Mouse (Mus musculus) embryonic facial prominence, embryonic 12.5 days (tissue): ENCODE results near the gene Inca1. TPM values are rescaled to one million over a fixed set of nuclear protein-coding genes. Genes with fewer than 3 reads are reported as not detected.
A peak's percentile ranks its signal among the peaks of the same experiment; 100 is the strongest.

Experiments used
- ATAC-seq: fragments of 200-750 bp; cut with Nextera tagmentation; 2 replicates; pipeline ENCODE4 v1.8.0; 2017; ENCODE audit not compliant: insufficient number of reproducible peaks, insufficient read depth, low FRiP score, low TSS enrichment
- H3K27ac ChIP-seq: fragments of 300-500 bp; sonication (generic); 2 replicates; pipeline ENCODE4 v1.5.1; 2016; ENCODE audit warnings: mild to moderate bottlenecking
- H3K27me3 ChIP-seq: fragments of 300-500 bp; sonication (generic); 2 replicates; pipeline ENCODE4 v1.6.1; 2016; ENCODE audit warnings: mild to moderate bottlenecking, moderate library complexity
- H3K36me3 ChIP-seq: fragments of 300-500 bp; sonication (generic); 2 replicates; pipeline ENCODE4 v1.6.1; 2016; ENCODE audit warnings: mild to moderate bottlenecking
- H3K4me1 ChIP-seq: fragments of 300-500 bp; sonication (generic); 2 replicates; pipeline ENCODE4 v1.6.1; 2016
- H3K4me2 ChIP-seq: fragments of 300-500 bp; sonication (generic); replicated peaks from 2 replicates; pipeline ENCODE4 v1.6.1; 2016; ENCODE audit warnings: mild to moderate bottlenecking, moderate library complexity
- H3K4me3 ChIP-seq: fragments of 300-500 bp; sonication (generic); 2 replicates; pipeline ENCODE4 v1.5.1; 2016; ENCODE audit warnings: mild to moderate bottlenecking
- H3K9ac ChIP-seq: fragments of 300-500 bp; sonication (generic); 2 replicates; pipeline ENCODE4 v1.6.1; 2016; ENCODE audit warnings: mild to moderate bottlenecking, moderate library complexity
- H3K9me3 ChIP-seq: fragments of 300-500 bp; sonication (generic); 2 replicates; pipeline ENCODE4 v1.6.1; 2016; ENCODE audit warnings: mild to moderate bottlenecking, moderate library complexity
- WGBS: fragments of 180-500 bp; shearing (Covaris S2); methylation state at CpG from one replicate; pipeline ENCODE4 v1.1.7; 2016; 5-methylcytosine and 5-hydroxymethylcytosine counted together
- polyA plus RNA-seq: library from polyadenylated mRNA; unstranded; fragments of >200 nt; fragmentation: Nextera tagmentation; extraction: Ambion mirVana; gene quantifications from 2 replicates; pipeline ENCODE4 v1.2.1, GENCODE M21; 2016

Gene Inca1
- polyA plus RNA-seq, 1 experiment from 2014 or later: 1.6 TPM

- H3K36me3 ChIP-seq: peaks cover 54% of the 10 kb centered on the region
- ATAC-seq: no peak
- no peak overlapping the region for H3K4me2 ChIP-seq
- no peaks in the 10 kb centered on the region for H3K9me3 ChIP-seq
- no peak overlapping the region for H3K27ac ChIP-seq
- no peaks in the 10 kb centered on the region for H3K27me3 ChIP-seq
- no peak overlapping the region for H3K9ac ChIP-seq
- H3K4me3 ChIP-seq: no peak overlapping the region
- peaks cover 25% of the 10 kb centered on the region for H3K4me1 ChIP-seq
- 95% methylated on average over 8 of the region's 8 CpGs for WGBS
Observed at GRCm38 (mm10) chr11:70666687-70667086, 33.3 kb downstream of the Inca1 start.

- H3K27me3 ChIP-seq: no peaks in the 10 kb centered on the region
- no peak overlapping the region for H3K4me2 ChIP-seq
- no peak overlapping the region for H3K4me3 ChIP-seq
- no peak overlapping the region for H3K9ac ChIP-seq
- H3K36me3 ChIP-seq: peaks cover 61% of the 10 kb centered on the region
- 93% methylated on average over 9 of the region's 9 CpGs for WGBS
- no peaks in the 10 kb centered on the region for H3K9me3 ChIP-seq
- ATAC-seq: no peak
- peaks cover 16% of the 10 kb centered on the region for H3K4me1 ChIP-seq
- no peak overlapping the region for H3K27ac ChIP-seq
Observed at GRCm38 (mm10) chr11:70664741-70665140, 35.2 kb downstream of the Inca1 start.

- H3K4me1 ChIP-seq: peaks cover 18% of the 10 kb centered on the region
- H3K4me3 ChIP-seq: no peak overlapping the region
- WGBS: 94% methylated on average over 6 of the region's 6 CpGs
- no peak overlapping the region for H3K4me2 ChIP-seq
- H3K9me3 ChIP-seq: no peaks in the 10 kb centered on the region
- ATAC-seq: no peak
- H3K27me3 ChIP-seq: no peaks in the 10 kb centered on the region
- H3K36me3 ChIP-seq: peaks cover 61% of the 10 kb centered on the region
- no peak overlapping the region for H3K27ac ChIP-seq
- no peak overlapping the region for H3K9ac ChIP-seq
Observed at GRCm38 (mm10) chr11:70663957-70664356, 36.0 kb downstream of the Inca1 start.

- Histone ChIP-seq H3K36me3 (peaks cover 61% of the 10 kb centered on the region), H3K4me3 (no peak overlapping the region), H3K4me1 (peaks cover 24% of the 10 kb centered on the region), H3K27ac (no peak overlapping the region), H3K27me3 (no peaks in the 10 kb centered on the region), H3K9ac (no peak overlapping the region), H3K9me3 (no peaks in the 10 kb centered on the region), H3K4me2 (no peak overlapping the region)
- WGBS: 93% methylated on average over 8 of the region's 8 CpGs
- ATAC-seq: no peak
Observed at GRCm38 (mm10) chr11:70663101-70663500, 36.9 kb downstream of the Inca1 start.

GRCm38 (mm10) chr11:70660571-70660970 is 39.4 kb downstream of the Inca1 start:
- no peak overlapping the region for H3K9ac ChIP-seq

GRCm38 (mm10) chr11:70658942-70659341 is 41.0 kb downstream of the Inca1 start:
- H3K27me3 ChIP-seq: no peaks in the 10 kb centered on the region
- H3K4me2 ChIP-seq: no peak overlapping the region
- WGBS: 69% methylated on average over 8 of the region's 8 CpGs
- no peak overlapping the region for H3K4me3 ChIP-seq
- no peak overlapping the region for H3K9ac ChIP-seq
- H3K27ac ChIP-seq: no peak overlapping the region
- H3K4me1 ChIP-seq: peaks cover 35% of the 10 kb centered on the region
- H3K36me3 ChIP-seq: peaks cover 36% of the 10 kb centered on the region
- ATAC-seq: no peak
- H3K9me3 ChIP-seq: no peaks in the 10 kb centered on the region

More at GRCm38 (mm10) chr11:70660571-70660970, 39.4 kb downstream of the Inca1 start:
- Histone ChIP-seq H3K4me2 (no peak overlapping the region), H3K4me1 (peaks cover 33% of the 10 kb centered on the region), H3K4me3 (no peak overlapping the region), H3K27me3 (no peaks in the 10 kb centered on the region), H3K36me3 (peaks cover 51% of the 10 kb centered on the region), H3K27ac (no peak overlapping the region), H3K9me3 (no peaks in the 10 kb centered on the region)
- ATAC-seq: no peak
- 83% methylated on average over 8 of the region's 8 CpGs for WGBS

- no peak overlapping the region for H3K4me3 ChIP-seq
Observed at GRCm38 (mm10) chr11:70658521-70658920, 41.4 kb downstream of the Inca1 start.

GRCm38 (mm10) chr11:70657991-70658390 is 42.0 kb downstream of the Inca1 start:
- WGBS: 47% methylated on average over 9 of the region's 9 CpGs
- Histone ChIP-seq H3K36me3 (peaks cover 27% of the 10 kb centered on the region), H3K9me3 (no peaks in the 10 kb centered on the region), H3K27me3 (no peaks in the 10 kb centered on the region), H3K9ac (peak overlapping the region; percentile 11; the same call in 1 of the 2 replicates), H3K4me2 (no peak overlapping the region), H3K4me3 (no peak overlapping the region), H3K4me1 (peaks cover 35% of the 10 kb centered on the region), H3K27ac (peak overlapping the region; percentile 99; the same call in 1 of the 2 replicates)
- no peak for ATAC-seq

More at GRCm38 (mm10) chr11:70658521-70658920, 41.4 kb downstream of the Inca1 start:
- no peaks in the 10 kb centered on the region for H3K9me3 ChIP-seq
- H3K4me2 ChIP-seq: no peak overlapping the region
- H3K27ac ChIP-seq: no peak overlapping the region
- 78% methylated on average over 5 of the region's 5 CpGs for WGBS
- H3K27me3 ChIP-seq: no peaks in the 10 kb centered on the region
- no peak for ATAC-seq
- peaks cover 32% of the 10 kb centered on the region for H3K36me3 ChIP-seq
- H3K9ac ChIP-seq: no peak overlapping the region
- H3K4me1 ChIP-seq: peaks cover 35% of the 10 kb centered on the region

- Histone ChIP-seq H3K4me3 (no peak overlapping the region), H3K4me1 (peaks cover 39% of the 10 kb centered on the region), H3K27ac (peak overlapping the region; percentile 99)
Observed at GRCm38 (mm10) chr11:70657573-70657972, 42.4 kb downstream of the Inca1 start.

GRCm38 (mm10) chr11:70656964-70657363 is 43.0 kb downstream of the Inca1 start, which contains the start of gene Eno3:
Gene Eno3 (plus strand): TSS chr11:70657202.
- Histone ChIP-seq H3K4me3 (peak within 1 kb of the TSS; percentile 99), H3K9ac (peak within 1 kb of the TSS; percentile 98), H3K27me3 (no peaks in the 10 kb centered on the region), H3K27ac (peak within 1 kb of the TSS; percentile 99), H3K4me1 (peaks cover 45% of the 10 kb centered on the region), H3K36me3 (peaks cover 25% of the 10 kb centered on the region), H3K4me2 (peak within 1 kb of the TSS; percentile 97), H3K9me3 (no peaks in the 10 kb centered on the region)
- 14% methylated on average over 3 of the region's 3 CpGs for WGBS
- no peak for ATAC-seq

More at GRCm38 (mm10) chr11:70657573-70657972, 42.4 kb downstream of the Inca1 start:
- H3K4me2 ChIP-seq: 0 out of 2 replicates have a peak overlapping the region, but pooled peaks have one; percentile 9
- no peak overlapping the region for H3K9ac ChIP-seq
- H3K27me3 ChIP-seq: no peaks in the 10 kb centered on the region
- no peaks in the 10 kb centered on the region for H3K9me3 ChIP-seq
- no peak for ATAC-seq
- 46% methylated on average over 6 of the region's 6 CpGs for WGBS
- peaks cover 27% of the 10 kb centered on the region for H3K36me3 ChIP-seq

GRCm38 (mm10) chr11:70656456-70656927 is 43.5 kb downstream of the Inca1 start:
- H3K4me1 ChIP-seq: peaks cover 47% of the 10 kb centered on the region
- H3K9me3 ChIP-seq: no peaks in the 10 kb centered on the region
- peak overlapping the region; percentile 97 for H3K4me2 ChIP-seq
- H3K36me3 ChIP-seq: peaks cover 26% of the 10 kb centered on the region
- H3K27ac ChIP-seq: peak overlapping the region; percentile 99
- ATAC-seq: 0 out of 2 replicates have a peak, but pooled peaks have one; percentile 29
- peak overlapping the region; percentile 98 for H3K9ac ChIP-seq
- H3K4me3 ChIP-seq: peak overlapping the region; percentile 99
- WGBS: 2% methylated on average over 16 of the region's 16 CpGs
- H3K27me3 ChIP-seq: no peaks in the 10 kb centered on the region

GRCm38 (mm10) chr11:70655571-70656455 is 44.1 kb downstream of the Inca1 start:
- ATAC-seq: no peak
- Histone ChIP-seq H3K4me3 (peak overlapping the region; percentile 99), H3K27ac (peak overlapping the region; percentile 99), H3K9me3 (no peaks in the 10 kb centered on the region), H3K27me3 (no peaks in the 10 kb centered on the region), H3K36me3 (peaks cover 28% of the 10 kb centered on the region), H3K4me2 (peak overlapping the region; percentile 97), H3K9ac (peak overlapping the region; percentile 98), H3K4me1 (peaks cover 47% of the 10 kb centered on the region)
- 1% methylated on average over 61 of the region's 61 CpGs for WGBS
